Mouse (Mus musculus) fat pad, adult 2 months (tissue): ENCODE results near the gene Asrgl1.
"Not testable (repeated sequence)": the region's sequence is repeated elsewhere in the genome, so short reads cannot be mapped to it uniquely, and the experiment has no call there.

ENCODE experiments used
- DNase-seq: peaks from one replicate; pipeline ENCODE4 v3.0.0-alpha.2; 2011; ENCODE audit warnings: low read depth, low spot score; ENCODE audit errors: extremely low read depth

Asrgl1 gene

DNA sequence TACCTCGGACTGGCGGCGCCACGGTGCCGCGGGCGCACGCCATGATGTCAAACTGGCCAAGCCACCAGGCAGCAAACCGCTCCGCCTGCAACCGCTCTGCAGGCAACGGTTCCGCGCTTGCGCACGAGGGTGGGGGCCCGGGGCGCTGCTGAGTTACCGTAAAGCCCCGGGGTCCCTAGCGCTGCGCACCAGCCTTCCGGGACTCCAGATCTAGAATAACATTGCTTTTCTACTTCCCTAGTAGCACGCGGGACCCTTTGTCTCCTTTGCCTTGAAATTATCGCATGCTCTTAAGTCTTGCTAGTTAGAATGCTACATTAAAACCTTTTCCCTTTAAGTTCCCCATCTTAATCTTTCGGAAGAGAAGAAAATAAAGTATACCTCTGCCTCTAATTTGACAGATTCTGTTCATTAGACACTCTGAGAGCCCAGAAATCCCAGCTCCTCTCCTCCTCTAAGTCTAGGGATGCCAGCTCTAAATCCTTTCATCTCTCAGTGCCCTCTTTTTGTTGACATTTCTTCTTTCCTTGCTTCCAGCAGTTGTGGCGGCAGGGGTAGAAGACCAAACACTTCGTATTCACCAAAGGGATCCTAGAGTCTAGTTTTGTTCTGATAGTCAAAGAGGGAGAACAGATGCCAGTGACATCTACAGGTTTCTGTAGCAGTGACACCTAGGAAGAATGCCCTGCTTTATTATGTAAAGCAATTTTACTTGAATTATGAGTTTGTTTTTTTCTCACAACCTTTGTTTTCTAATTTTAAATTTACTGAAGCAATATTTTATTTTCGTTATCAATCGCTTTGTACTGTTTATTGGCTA, at the start of gene Asrgl1:
Asrgl1 (minus strand) TSS at position 125 of the 820 bp plus-strand sequence.
- no peak for DNase-seq

DNA sequence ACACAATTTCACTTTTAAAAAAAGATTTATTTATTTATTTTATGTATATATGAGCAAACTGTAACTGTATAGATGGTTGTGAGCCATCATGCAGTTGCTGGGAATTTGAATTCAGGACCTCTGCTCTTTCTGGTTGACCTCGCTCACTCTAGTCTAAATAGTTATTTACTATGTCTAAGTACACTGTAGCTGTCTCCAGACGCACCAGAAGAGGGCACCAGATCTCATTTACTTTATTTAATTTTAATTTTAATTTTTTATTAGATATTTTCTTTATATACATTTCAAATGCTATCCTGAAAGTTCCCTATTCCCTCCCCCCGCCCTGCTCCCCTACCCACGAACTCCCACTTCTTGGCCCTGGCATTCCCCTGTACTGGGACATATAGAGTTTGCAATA, 10.8 kb upstream of the Asrgl1 start:
- no peak for DNase-seq

DNA sequence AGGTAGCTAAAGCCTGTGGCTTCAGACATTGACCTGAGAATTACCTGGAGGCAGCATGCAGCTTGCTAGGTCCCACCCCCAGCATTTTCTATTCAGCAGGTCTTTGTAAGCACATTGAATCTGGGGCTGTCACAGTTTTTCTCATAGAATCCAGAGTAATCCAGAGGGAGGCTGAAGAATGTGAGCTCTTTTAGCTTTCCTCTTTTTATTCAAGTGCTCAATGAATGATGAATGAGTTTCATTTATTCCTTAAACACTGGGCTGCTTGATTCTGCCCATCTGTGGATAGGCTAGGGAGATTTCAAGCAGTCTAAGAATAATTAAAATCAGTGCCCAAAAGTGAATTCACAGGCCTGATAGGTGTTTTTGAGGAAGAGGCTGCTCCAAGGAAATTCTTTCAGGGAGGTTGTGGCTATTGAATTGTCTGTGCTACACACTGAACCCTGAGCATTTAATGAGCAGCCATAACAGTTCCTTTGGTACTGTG, 8.2 kb upstream of the Asrgl1 start:
- DNase-seq: no peak

DNA sequence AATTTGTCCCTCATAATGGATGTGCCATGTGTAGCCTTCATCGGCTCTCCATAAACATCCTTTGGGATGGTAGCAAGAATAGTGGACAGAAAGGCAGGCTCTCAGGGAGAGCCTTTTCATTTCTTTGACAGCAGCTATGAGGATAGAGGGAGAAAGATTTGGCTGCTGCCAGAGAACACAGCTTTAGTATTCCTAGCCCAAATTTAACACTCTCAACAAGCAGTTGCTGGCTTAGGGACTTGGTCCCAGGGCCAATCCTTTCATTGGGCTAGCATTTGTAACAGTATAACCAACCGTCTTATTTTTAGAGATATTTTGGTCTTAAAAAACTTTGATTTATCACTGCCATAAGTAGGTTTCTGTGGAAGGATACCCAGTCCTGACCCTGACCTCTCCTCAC, 7.8 kb upstream of the Asrgl1 start:
- no peak for DNase-seq

DNA sequence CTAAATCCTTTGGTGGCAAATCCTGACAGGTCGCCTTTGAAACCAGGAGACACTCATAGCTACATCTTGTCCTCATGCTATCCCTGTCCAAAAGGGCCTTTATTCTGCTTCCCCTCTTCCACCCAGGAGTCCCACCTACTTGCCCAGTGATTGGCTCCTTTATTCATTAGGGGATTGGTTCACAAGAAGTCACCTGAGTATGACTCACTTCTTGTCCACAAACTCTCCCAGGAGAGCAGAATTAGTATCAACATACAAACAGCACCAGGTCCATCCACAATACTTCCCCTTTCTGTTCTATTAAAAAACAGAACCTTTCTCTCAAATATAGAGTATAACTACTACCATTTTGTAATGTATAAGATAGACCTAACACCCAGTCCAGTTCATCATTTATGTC, 4.9 kb upstream of the Asrgl1 start:
- not testable (repeated sequence) for DNase-seq

DNA sequence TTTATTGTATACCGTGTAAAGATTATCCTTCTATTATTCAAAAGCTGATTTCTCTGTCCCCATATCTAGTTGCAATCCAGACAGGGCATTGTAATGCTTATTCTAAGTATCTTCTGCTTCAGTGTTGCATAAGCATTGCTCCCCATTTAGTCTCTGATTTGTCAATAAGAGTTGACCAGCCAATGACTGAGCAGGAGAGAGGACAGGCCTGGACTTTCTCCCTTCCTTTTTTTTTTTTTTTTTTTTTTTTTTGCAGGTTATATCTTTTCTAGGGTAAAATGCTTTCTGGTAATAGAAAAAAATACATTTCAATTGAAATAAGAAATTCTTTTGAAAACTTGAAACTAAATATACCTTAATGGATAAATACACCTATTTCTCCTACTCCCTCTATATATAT, 1.7 kb upstream of the Asrgl1 start:
- DNase-seq: no peak

DNA sequence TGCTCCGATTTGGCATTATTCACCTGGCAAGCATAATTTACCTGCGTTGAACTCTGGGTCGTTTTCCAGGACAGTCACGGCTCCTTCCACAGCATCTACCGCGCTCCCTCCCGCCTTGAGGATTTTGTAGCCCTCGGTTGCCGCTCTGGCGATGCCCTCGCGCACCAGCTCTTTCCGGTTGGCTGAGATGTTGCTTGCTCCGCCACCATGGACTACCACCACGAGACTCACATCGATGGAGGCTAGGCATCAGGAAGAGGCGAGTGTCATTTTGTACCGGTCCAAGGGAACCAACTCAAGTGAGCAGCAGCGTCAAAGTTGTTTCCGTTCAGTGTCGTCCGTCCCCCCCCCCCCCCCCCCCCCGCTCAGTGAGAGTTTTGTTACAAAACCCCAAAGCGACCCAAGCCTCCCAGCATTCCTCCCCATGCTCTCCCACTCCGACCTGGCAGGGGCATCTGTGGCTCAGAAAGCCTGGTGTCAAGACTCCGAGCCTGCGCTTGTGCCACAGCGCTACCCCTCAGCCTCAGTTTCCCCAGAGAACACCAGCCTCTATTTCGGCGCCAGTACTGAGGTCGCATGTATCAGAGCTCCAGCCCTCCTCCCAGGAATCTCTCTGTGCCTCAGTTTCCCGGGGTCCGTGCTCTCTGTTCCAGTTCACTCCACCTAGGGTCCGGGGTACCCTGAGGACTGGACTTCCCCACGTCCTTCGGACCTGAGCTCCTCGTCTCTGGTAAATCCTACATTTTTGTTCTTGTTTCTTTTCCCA, 507 bp downstream of the Asrgl1 start:
- DNase-seq: no peak

DNA sequence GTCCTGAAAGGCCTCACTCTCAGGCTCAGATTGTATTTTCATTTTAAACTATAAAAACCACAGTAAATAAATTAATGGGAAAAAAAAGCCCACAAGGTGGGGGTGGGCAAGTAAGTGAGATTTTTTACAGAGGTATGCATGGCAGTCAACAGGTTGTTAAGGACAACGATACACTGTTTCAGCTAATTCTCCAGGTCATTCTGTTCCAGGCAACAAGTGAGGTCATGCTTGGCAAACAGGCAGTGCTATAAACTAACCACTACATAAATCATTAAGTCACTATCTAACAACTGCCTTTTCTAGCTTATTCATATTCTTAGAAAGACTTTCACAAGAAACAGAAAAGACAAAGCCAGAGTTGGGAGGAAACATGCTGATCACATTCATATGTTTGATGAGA, 5.4 kb downstream of the Asrgl1 start:
- DNase-seq: no peak

DNA sequence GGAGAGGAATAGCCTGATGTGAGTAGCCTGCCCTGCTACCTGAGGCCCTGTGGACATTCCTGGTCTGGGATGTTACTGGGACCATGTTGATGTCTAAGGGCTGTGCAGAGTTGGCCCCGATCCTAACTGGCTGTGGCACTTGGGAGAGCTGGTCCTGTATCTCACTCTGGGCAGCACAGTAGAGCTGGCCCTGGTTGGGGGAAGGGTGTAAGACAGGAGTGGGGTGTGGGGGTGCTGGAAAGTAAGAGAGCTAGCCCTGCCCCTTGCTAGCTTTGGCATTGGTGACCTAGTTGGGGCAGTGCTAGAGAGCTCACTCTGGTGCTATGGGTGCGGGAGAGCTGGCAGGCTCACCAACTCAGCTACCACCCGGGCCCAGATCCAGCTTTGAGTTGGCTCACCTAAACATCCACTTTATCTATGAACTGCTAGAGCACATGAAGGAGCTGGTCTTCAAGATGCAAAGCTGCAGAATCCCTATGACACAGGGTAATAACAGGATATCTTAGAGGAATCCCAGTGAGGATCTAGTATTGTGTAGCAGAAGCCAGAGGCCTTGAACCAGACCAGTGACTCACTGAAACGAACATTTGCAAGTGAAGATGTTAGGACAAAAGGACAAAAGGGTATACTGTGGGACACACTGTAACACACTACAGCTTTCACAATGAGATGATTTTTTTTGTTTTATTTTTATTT, 6.8 kb downstream of the Asrgl1 start:
- DNase-seq: no peak

DNA sequence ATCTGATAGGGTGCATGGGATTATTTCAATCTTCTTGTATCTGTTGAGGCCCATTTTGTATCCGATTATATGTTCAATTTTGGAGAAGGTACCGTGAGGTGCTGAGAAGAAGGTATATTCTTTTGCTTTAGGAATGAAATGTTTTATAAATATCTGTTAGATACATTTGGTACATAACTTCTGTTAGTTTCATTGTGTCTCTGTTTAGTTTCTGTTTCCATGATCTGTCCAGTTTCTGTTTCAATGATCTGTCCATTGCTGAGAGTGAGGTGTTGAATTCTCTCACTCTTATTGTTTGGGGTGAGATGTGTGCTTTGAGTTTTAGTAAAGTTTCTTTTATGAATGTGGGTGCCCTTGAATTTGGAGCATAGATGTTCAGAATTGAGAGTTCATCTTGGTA, 11.4 kb downstream of the Asrgl1 start:
- DNase-seq: not testable (repeated sequence)

DNA sequence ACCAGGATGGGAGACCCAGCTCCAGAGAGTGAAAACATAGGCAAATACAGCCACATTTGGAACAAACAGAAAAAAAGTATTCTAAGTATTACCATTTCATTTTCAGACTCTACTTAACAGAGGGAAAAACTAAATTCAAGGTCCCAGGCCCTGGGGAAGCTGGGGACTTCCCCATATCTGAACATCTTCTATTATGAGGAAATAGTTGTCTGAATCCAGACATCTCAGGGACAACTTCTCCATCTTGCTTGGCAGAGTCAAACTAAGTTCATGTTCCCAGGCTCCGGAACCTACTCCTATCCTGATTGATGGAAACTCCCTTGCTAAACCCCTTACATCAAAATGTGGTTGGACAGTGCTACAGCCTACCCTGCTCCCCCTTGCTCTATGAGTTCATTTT, 13.0 kb downstream of the Asrgl1 start:
- DNase-seq: no peak

DNA sequence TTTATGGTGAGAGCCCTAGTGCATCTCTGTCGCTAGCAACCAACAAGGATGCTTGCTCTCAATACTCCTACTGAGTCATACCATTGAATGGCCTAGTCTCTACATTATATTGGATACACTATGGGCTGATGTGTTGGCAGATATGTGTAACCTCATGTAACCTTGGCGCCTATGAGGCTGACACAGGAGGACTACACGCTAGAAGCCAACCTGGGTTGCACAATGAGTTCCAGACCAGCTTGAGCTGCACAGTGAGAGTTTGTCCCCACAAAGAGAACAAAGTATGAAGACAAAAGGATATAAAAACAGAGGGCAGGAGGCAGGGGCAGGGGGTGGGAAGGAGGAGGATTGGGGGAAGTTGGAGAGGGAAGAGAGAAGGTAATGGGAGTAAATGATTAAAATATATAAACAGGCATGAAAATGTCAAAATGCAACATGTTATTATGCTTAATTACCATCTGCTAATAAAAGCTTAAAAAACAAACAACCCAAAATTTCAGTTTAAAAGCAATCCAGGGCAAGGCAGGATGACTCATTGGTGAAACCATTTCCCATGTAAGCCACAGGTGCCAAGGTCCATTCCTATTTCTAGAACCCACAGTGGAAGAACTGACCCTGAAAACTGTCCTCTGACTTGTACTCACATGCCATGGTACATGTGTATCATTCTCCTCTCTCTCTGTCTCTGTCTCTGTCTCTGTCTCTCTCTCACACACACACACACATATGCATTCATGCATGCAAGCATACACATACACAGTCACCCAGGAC, 15.6 kb downstream of the Asrgl1 start:
- no peak for DNase-seq

DNA sequence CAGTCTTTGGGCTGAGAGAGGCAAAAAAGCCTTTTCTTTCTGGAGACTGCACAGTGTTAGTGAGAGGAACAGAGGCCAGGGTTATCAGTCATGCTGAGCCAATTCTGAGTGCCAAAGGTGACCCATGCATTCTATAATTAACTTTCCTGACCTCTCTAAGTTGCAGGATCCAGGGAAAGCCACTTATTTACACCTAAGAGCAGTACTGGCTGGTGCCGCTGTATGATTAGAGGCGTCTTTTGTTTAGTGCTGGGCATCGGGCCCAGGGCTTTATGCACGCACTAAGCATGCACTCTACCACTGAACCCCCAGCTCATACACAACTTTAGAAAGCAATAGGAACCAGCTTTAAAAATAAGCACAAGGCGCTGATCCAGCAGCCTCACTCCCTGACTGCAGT, 18.2 kb downstream of the Asrgl1 start:
- DNase-seq: no peak

DNA sequence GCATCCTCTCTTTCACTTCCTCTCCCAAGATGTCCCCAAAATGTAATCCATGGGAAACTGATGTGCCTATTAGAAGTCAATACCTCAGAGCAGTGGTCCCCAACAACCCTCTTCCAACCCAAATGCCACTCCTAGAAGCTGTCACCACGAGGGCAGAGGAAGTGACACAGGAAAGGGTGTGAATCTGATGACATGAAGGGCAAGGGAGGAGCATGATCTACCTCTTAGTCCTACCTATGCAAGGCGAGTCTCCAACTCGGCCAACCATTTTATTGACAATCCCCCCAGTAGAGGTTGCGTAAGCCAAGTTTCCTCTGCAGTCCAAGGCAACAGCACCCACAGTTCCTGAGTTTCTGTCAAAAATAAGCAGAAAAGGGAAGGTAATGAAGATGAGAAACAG, 19.2 kb downstream of the Asrgl1 start:
- DNase-seq: no peak

DNA sequence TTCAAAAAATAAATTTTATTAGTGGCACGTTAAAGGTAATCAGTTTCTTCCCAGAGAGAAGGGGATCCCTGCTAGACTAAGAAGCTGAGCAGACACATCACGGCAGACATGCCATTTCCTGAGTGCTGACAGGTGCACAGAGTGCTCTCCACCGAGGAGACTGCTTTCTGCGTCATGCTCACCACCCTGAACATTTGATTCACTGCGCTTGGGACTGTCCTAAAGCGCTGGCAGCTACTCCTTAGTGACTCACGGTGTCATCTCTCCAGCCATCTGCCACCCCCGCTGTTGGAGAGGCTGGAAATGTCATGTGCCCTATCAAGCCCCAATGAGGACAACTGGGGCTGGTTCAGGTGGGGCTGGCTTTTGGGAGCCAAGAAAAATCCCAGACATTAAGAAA, 23.4 kb downstream of the Asrgl1 start:
- DNase-seq: no peak

DNA sequence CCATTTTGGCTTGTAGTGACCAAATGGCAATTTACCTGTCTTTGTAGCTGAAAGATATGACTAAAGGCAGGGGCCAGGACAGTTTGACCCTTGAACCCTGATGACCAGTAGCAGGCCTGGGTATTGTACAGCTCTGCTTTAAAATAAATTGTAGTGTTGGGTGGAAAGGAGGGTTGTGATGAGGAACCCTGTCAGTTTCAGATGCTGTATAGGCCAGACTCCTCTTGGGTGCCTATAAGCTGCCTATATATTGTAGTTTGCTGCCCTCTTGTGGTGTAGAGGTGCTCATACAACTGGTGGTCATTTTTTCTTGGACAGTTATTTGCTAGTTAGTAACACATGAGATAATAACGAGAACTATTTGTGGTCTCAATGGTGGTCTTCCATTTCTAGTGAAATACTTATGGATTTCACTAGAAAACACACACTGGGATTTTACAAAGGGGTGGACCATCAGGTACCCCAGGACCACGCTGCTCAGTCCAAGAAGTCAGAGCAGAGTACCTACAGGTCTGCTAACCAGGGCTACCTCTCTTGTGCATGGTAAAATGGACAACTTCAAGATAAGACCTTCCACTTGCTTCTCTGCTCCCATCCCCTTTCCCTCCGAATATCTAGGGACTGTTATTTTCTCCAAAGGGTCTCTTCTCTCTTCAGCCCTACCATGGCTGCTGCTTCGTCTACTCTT, 25.1 kb downstream of the Asrgl1 start:
- DNase-seq: no peak

DNA sequence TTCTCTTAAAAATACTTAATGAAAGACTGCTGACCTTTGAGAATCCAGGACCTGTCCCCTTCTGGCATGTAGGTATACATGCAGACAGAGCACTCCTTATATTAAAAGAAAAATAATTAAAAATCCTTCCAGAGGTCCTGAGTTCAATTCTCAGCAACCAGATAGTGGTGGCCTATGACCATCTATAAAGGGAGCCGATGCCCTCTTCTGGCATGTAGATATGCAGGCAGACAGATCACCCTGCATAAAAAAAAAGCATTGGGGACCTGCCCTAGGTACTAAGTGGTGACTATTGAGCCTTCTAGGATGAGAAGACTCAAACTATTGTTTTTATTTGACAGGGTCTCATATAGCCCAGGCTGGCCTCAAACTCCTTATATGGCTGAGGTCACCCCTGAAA, 26.9 kb downstream of the Asrgl1 start:
- no peak for DNase-seq

DNA sequence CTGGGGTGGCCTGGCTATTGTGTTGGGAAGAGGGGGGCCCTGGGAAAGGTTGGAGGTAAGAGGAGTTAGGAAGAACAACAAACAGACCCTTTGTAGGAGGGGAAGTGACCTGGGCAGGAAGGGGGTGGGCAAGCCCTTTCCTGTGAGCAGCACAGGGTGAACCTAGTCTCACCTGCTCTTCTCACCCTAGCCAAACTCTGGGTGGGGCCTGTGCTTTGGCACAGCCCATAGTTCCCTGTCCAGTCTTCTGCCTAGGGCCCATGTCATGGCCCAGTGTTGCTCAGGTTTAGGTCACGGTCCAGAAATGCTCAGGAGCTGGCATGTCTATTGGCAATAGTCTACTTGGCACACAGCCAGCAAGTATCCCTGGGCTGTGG, 28.1 kb downstream of the Asrgl1 start:
- no peak for DNase-seq

DNA sequence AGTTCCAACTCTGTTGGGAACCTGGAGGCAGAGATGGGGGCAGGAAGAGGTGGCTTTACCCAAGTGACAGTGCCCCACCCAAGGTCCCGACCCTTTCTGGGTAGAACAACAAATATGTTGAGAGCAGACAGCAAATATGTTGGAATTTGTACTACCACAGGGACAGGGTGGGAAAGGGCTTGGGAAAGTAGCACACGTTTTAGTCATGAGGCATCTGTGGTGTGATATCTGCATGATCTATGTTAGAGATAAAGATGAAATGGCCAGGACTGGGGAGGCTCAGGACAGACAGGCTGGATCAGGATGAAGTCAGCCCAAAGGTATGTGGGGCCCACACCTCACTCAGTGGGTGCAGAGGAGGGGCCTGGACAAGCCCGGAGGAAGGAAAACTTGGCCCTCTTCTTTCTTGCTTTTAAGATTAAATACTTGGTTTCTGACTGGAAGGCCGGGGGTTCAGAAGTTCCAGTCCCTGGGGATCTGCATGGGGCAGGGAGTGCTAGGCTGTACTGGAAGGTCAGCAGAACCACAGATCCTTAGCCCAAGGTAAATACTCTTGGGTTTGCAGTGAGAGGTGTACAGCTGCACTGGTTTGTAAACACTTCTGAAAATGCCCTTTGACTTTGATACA, 28.6 kb downstream of the Asrgl1 start:
- no peak for DNase-seq

DNA sequence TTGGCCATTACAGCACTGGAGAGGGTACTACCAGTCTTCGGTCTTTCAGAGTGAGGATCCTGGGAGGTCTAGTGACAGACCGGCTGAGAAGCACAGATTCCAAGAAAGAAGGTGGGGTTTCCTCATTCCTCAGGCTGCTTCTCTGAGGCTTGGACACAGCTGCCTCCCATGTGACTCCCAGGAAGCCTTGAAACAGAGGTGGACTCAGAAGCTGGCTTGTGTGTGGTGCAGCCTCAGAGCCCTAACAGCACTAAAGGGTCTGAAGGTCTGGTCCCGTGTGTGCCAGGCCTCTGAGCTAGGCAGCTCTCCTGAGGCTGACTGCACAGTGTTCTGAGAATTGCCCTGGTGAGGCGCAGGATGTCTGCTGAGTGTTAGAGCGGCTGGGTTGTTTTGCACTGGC, 29.3 kb downstream of the Asrgl1 start:
- DNase-seq: no peak
